Mouse (Mus musculus): ENCODE data around the gene Lyzl4.

The Lyzl4 gene

GRCm38 (mm10) chr9:121541530-121541929, 100.4 kb downstream of the Lyzl4 start:
- in situ Hi-C loops (cut with MboI, MseI), result loop anchor here (25.0 kb wide), 1 partner anchor 1704 kb away; the partner anchor contains the start of gene Scn11a

GRCm38 (mm10) chr9:121532626-121533025, 109.3 kb downstream of the Lyzl4 start:
- in situ Hi-C loops (cut with MboI, MseI), result loop anchor here (25.0 kb wide), 1 partner anchor 1695 kb away; the partner anchor contains the start of gene Scn11a

GRCm38 (mm10) chr9:121528605-121529357, 113.1 kb downstream of the Lyzl4 start:
- in situ Hi-C loops (cut with MboI, MseI), result loop anchor here (25.0 kb wide), 1 partner anchor 1691 kb away; the partner anchor contains the start of gene Scn11a

Measured in T-helper 1 cell (primary cell).